Mouse (Mus musculus): ENCODE data around the gene Agpat2. TPM values are rescaled to one million over a fixed set of nuclear protein-coding genes. Genes with fewer than 3 reads are reported as not detected.

The Agpat2 gene
- polyA plus RNA-seq, 1 experiment = 31.3 TPM

DNA sequence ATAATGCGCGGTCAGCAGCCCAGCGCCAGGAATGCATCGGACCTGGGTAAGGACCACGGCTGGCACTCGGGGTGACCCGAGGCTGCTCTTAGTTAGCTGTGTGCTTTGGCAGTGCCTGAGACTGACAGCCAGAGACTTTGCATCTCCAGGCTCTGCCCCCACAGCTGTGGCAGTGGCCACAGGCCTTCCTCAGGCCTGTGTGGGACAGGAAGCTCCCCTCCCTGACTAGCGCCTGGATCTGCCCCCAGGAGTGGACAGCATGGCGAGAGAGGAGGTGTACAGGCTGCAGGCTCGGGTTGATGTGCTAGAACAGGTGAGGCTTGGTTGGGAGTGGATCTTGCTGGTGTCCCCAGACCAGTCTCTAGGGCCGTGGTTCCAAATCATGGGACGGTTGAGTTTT, 12.8 kb downstream of the Agpat2 start:
- Histone ChIP-seq H3K4me2 (ENCODE audit: low read depth) (no peak overlapping the region), H3K4me3 (no peak overlapping the region), H3K36me3 (ENCODE audit: control insufficient read depth, insufficient read depth) (no peaks in the 10 kb centered on the region), H3K79me2 (ENCODE audit: control insufficient read depth, insufficient read depth) (no peaks in the 10 kb centered on the region), H3K27me3 (ENCODE audit: control insufficient read depth, insufficient read depth, insufficient read length) (peaks cover 6% of the 10 kb centered on the region), H3ac (ENCODE audit: control insufficient read depth, insufficient read length) (no peak overlapping the region)
- TF ChIP-seq CEBPB (IDR thresholded peaks at IDR 0.05; ENCODE audit: insufficient read depth, poor library complexity, severe bottlenecking) = no peak

DNA sequence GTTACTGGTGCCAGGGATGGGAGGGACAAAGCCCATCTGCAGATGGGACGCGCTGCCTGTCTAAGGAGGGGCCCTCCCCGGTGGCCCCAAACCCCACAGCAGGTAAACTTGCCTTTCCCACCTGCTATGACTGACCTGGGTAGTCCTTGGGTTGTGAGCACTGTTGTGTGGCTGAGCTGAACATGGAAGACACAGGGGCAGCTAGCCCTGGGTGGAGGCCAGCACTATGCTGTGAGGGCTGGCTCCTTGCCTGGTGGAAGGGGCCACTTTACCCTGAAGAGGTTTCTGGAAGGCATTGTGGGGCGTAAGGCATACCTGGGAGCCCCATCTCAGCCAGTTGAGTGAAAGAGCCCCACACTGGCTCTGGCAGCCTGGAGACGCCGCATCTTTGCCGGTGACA, 13.3 kb downstream of the Agpat2 start:
- no peak overlapping the region for H3ac ChIP-seq (ENCODE audit: control insufficient read depth, insufficient read length)
- H3K4me2 ChIP-seq (ENCODE audit: low read depth) = no peak overlapping the region
- TF ChIP-seq POLR2AphosphoS2 (IDR thresholded peaks at IDR 0.05; ENCODE audit: insufficient read length, low read depth) = no peak
- TF ChIP-seq TCF12 (IDR thresholded peaks at IDR 0.05; ENCODE audit: insufficient read depth, poor library complexity, severe bottlenecking) = no peak
- no peak for TF ChIP-seq TCF3 (IDR thresholded peaks at IDR 0.05; ENCODE audit: insufficient read length, low read depth)
- no peak for TF ChIP-seq CEBPB (IDR thresholded peaks at IDR 0.05; ENCODE audit: insufficient read depth, poor library complexity, severe bottlenecking)
- TF ChIP-seq MYOD1 (IDR thresholded peaks at IDR 0.05; ENCODE audit: control insufficient read depth in 1 of 3, insufficient read length in 2 of 3, low read depth in 2 of 3) = no peak
- TF ChIP-seq MAX (IDR thresholded peaks at IDR 0.05; ENCODE audit: low read depth) = no peak
- TF ChIP-seq E2F4 (IDR thresholded peaks at IDR 0.05; ENCODE audit: insufficient read depth) = no peak
- TF ChIP-seq USF1 (IDR thresholded peaks at IDR 0.05; ENCODE audit: low read depth) = no peak
- no peak for TF ChIP-seq MYOG (IDR thresholded peaks at IDR 0.05; ENCODE audit: control insufficient read depth in 1 of 3, insufficient read depth in 1 of 3, insufficient read length in 2 of 3, low read depth in 2 of 3)
- TF ChIP-seq SRF (IDR thresholded peaks at IDR 0.05; ENCODE audit: control insufficient read depth, insufficient read length, low read depth) = no peak
- no peak for TF ChIP-seq POLR2A (IDR thresholded peaks at IDR 0.05; ENCODE audit: insufficient read length, low read depth)
- TF ChIP-seq REST (IDR thresholded peaks at IDR 0.05; ENCODE audit: insufficient read depth, insufficient read length) = no peak
- no peaks in the 10 kb centered on the region for H3K36me3 ChIP-seq (ENCODE audit: control insufficient read depth, insufficient read depth)
- no peaks in the 10 kb centered on the region for H3K79me2 ChIP-seq (ENCODE audit: control insufficient read depth, insufficient read depth)
- H3K27me3 ChIP-seq (ENCODE audit: control insufficient read depth, insufficient read depth, insufficient read length) = peaks cover 6% of the 10 kb centered on the region
- no peak overlapping the region for H3K4me3 ChIP-seq

DNA sequence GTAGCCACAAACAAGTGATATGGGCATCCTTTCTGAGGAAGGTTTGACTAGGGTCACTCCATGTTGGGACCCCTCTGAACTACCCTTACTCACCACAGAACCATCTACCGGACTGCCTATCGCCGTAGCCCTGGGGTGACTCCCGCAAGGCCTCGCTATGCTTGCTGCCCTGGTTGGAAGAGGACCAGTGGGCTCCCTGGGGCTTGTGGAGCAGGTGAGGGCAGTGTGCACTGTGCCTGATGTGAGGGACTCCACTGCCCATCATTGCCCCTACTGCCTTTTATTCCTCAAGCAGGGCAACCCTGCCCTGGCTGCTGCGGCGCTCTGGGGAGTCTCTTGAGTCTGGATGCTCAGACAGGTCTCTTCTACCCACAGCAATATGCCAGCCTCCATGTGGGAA, 13.9 kb downstream of the Agpat2 start:
- Histone ChIP-seq H3K27me3 (ENCODE audit: control insufficient read depth, insufficient read depth, insufficient read length) (peaks cover 10% of the 10 kb centered on the region), H3K4me2 (ENCODE audit: low read depth) (no peak overlapping the region), H3K36me3 (ENCODE audit: control insufficient read depth, insufficient read depth) (no peaks in the 10 kb centered on the region), H3ac (ENCODE audit: control insufficient read depth, insufficient read length) (no peak overlapping the region), H3K4me3 (no peak overlapping the region), H3K79me2 (ENCODE audit: control insufficient read depth, insufficient read depth) (no peaks in the 10 kb centered on the region)
- peak; percentile 57 for TF ChIP-seq POLR2AphosphoS2 (IDR thresholded peaks at IDR 0.05; ENCODE audit: insufficient read length, low read depth)
- no peak for TF ChIP-seq E2F4 (IDR thresholded peaks at IDR 0.05; ENCODE audit: insufficient read depth)
- no peak for TF ChIP-seq MYOD1 (IDR thresholded peaks at IDR 0.05; ENCODE audit: control insufficient read depth in 1 of 3, insufficient read length in 2 of 3, low read depth in 2 of 3)

DNA sequence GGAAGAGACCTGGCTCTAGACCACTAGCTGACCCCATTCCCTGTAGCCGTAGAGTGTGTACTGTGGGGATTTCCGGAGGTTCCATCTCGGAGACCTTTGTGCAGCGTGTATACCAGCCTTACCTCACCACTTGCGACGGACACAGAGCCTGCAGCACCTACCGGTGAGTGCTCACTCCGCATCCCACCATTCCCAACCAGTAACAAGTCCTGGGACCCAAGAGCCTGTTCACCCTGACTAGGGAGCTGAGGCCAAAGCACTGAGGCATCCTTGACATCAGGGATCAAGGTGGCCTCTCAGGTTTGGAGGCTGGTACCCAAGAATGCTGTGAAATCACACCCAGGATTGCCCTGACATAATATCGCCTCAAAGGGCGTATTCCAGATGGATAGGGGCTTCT, 14.9 kb downstream of the Agpat2 start:
- Histone ChIP-seq H3K4me3 (no peak overlapping the region), H3K36me3 (ENCODE audit: control insufficient read depth, insufficient read depth) (no peaks in the 10 kb centered on the region), H3K79me2 (ENCODE audit: control insufficient read depth, insufficient read depth) (no peaks in the 10 kb centered on the region), H3ac (ENCODE audit: control insufficient read depth, insufficient read length) (no peak overlapping the region), H3K27me3 (ENCODE audit: control insufficient read depth, insufficient read depth, insufficient read length) (peaks cover 13% of the 10 kb centered on the region), H3K4me2 (ENCODE audit: low read depth) (no peak overlapping the region)
- no peak for TF ChIP-seq POLR2AphosphoS2 (IDR thresholded peaks at IDR 0.05; ENCODE audit: insufficient read length, low read depth)
- TF ChIP-seq TCF12 (IDR thresholded peaks at IDR 0.05; ENCODE audit: insufficient read depth, poor library complexity, severe bottlenecking) = no peak
- no peak for TF ChIP-seq TCF3 (IDR thresholded peaks at IDR 0.05; ENCODE audit: insufficient read length, low read depth)
- TF ChIP-seq MAX (IDR thresholded peaks at IDR 0.05; ENCODE audit: low read depth) = no peak

DNA sequence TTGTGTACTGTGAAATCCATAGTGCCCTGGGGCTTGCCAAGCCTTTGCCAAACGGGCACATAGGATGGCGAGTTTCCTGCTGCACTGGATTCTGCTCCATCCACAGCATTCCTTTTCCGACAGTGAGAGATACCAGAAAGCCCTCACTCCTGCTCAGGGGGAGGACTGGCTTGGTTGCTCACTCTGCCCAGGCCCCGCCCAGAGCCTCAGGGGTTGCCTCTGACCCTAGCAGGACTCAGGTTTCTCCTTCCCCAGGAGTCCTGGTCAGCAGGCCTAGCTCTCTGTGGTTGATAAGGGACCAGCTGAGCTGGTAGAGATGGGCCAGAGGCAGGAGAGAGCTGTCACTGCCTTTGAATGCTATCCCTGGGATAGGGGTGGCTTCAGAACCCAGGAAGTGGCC, 15.6 kb downstream of the Agpat2 start:
- H3K79me2 ChIP-seq (ENCODE audit: control insufficient read depth, insufficient read depth) = no peaks in the 10 kb centered on the region
- TF ChIP-seq MYOD1 (IDR thresholded peaks at IDR 0.05; ENCODE audit: control insufficient read depth in 1 of 3, insufficient read length in 2 of 3, low read depth in 2 of 3) = no peak
- H3K36me3 ChIP-seq (ENCODE audit: control insufficient read depth, insufficient read depth) = no peaks in the 10 kb centered on the region
- H3K27me3 ChIP-seq (ENCODE audit: control insufficient read depth, insufficient read depth, insufficient read length) = peaks cover 19% of the 10 kb centered on the region
- H3K4me3 ChIP-seq = no peak overlapping the region
- no peak overlapping the region for H3K4me2 ChIP-seq (ENCODE audit: low read depth)
- no peak overlapping the region for H3ac ChIP-seq (ENCODE audit: control insufficient read depth, insufficient read length)

DNA sequence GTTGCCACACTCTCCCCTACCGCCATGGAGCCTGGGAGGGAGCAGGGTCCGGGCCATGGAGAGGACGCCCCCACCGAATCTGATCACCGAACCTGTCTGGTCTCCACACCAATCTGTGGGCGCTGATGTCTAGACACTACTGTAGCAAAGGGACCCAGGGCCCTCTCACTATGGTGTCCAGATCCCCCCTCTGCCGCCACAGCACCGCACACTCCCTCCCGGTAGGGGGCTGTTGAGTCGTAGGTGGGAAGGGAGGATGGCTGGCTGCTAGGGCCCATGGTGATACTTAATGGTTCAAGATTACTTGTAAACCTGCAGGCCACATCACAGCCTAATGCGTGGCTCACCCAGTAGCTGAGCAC, 17.2 kb downstream of the Agpat2 start:
- Histone ChIP-seq H3K36me3 (ENCODE audit: control insufficient read depth, insufficient read depth) (no peaks in the 10 kb centered on the region), H3K4me3 (no peak overlapping the region), H3K79me2 (ENCODE audit: control insufficient read depth, insufficient read depth) (no peaks in the 10 kb centered on the region), H3K4me2 (ENCODE audit: low read depth) (peak overlapping the region; percentile 5), H3ac (ENCODE audit: control insufficient read depth, insufficient read length) (no peak overlapping the region), H3K27me3 (ENCODE audit: control insufficient read depth, insufficient read depth, insufficient read length) (peaks cover 25% of the 10 kb centered on the region)
- TF ChIP-seq POLR2A (IDR thresholded peaks at IDR 0.05; ENCODE audit: insufficient read length, low read depth) (no peak), CEBPB (IDR thresholded peaks at IDR 0.05; ENCODE audit: insufficient read depth, poor library complexity, severe bottlenecking) (no peak), USF1 (IDR thresholded peaks at IDR 0.05; ENCODE audit: low read depth) (no peak), REST (IDR thresholded peaks at IDR 0.05; ENCODE audit: insufficient read depth, insufficient read length) (no peak)
